25 mouse cellular contexts compared by ENCODE assay signal in genomic region chr13:90012198-90012597, GRCm38 (mm10).
DNase-seq lines count a peak whose midpoint lies in the region; ATAC-seq and TF ChIP-seq lines count a peak whose summit lies in the region.
"Had no signal": no experiment of that assay in that cellular context is flagged by ENCODE, and none has a peak within 500 bp of the region (broad histone marks: within the 10 kb centered on the region; RNA-seq: fewer than 3 reads in every experiment).

No protein-coding gene starts in this region.

- 34% methylated on average over 8 of the region's 8 CpGs for WGBS in liver, embryonic 11.5 days
- WGBS in liver, postnatal 0 days (ENCODE audit: insufficient replicate concordance), result 38% methylated on average over 8 of the region's 8 CpGs
- 25% methylated on average over 8 of the region's 8 CpGs for WGBS in heart, adult 2 months
- 4% methylated on average over 8 of the region's 8 CpGs for WGBS in heart, embryonic 14.5 days

- H3K9me3 ChIP-seq in liver, embryonic 11.5 days (ENCODE audit: control insufficient read depth, low read length), result no peaks in the 10 kb centered on the region
- no peaks in the 10 kb centered on the region for H3K9me3 ChIP-seq in liver, postnatal 0 days (ENCODE audit: low read length)
- H3K9me3 ChIP-seq in heart, embryonic 14.5 days (ENCODE audit: control insufficient read depth, low read length), result 0 out of 2 replicates have a peak, but pooled peaks cover 3% of the 10 kb centered on the region
- H3K9me3 ChIP-seq: embryonic facial prominence, embryonic 12.5 days; forebrain, embryonic 15.5 days; limb, embryonic 13.5 days; neural tube, embryonic 15.5 days had no signal

- no peak for TF ChIP-seq EP300 in liver, postnatal 0 days (IDR thresholded peaks at IDR 0.05; ENCODE audit: low read depth)
- TF ChIP-seq EP300 in heart, adult 2 months (IDR thresholded peaks at IDR 0.05; ENCODE audit: insufficient read depth, low read depth, low read length), result no peak

- ATAC-seq in liver, embryonic 11.5 days (replicated peaks; ENCODE audit: low FRiP score), result peak; percentile 29; the same call in 1 of the 2 replicates
- no peak for ATAC-seq in liver, postnatal 0 days
- ATAC-seq in heart, embryonic 14.5 days (ENCODE audit: insufficient number of reproducible peaks, insufficient read depth, low FRiP score, low read depth), result peak; percentile 92
- ATAC-seq: CD4-positive, CD25-positive, alpha-beta regulatory T cell, adult 4 months; hindbrain, embryonic 16.5 days; midbrain, embryonic 16.5 days; Patski had no signal

- TF ChIP-seq POLR2A in heart, adult 2 months (IDR thresholded peaks at IDR 0.05; ENCODE audit: insufficient read depth, low read depth, low read length), result 0 out of 2 replicates have a peak, but pooled peaks have one; percentile 20

- no peak overlapping the region for H3K4me3 ChIP-seq in liver, embryonic 11.5 days (ENCODE audit: low read depth, low read length)
- H3K4me3 ChIP-seq in liver, postnatal 0 days (ENCODE audit: low read depth, low read length), result no peak overlapping the region
- H3K4me3 ChIP-seq in heart, adult 2 months, result peak overlapping the region; percentile 20; the same call in 1 of the 2 replicates
- H3K4me3 ChIP-seq in heart, embryonic 14.5 days (ENCODE audit: control insufficient read depth in 1 of 2, insufficient read depth in 1 of 2, low read depth in 1 of 2, low read length in 2 of 2), result peak overlapping the region in 1 of 2 experiments; percentile 10; a peak in 1 of 4 replicates
- H3K4me3 ChIP-seq: embryonic facial prominence, embryonic 12.5 days; erythroblast, embryonic 14.5 days; forebrain, embryonic 15.5 days; limb, embryonic 13.5 days; neural tube, embryonic 15.5 days had no signal

- no peaks in the 10 kb centered on the region for H3K79me2 ChIP-seq in heart, adult 2 months (replicated peaks; ENCODE audit: control insufficient read depth, insufficient read depth, low read length)

- peak overlapping the region; percentile 22; the same call in 1 of the 2 replicates for H3K4me2 ChIP-seq in liver, embryonic 11.5 days
- H3K4me2 ChIP-seq in liver, postnatal 0 days (ENCODE audit: low read depth, low read length), result no peak overlapping the region
- H3K4me2 ChIP-seq in heart, embryonic 14.5 days (ENCODE audit: low read length), result peak overlapping the region; percentile 57
- H3K4me2 ChIP-seq: embryonic facial prominence, embryonic 12.5 days; forebrain, embryonic 15.5 days; limb, embryonic 13.5 days; neural tube, embryonic 15.5 days had no signal

- H3K9ac ChIP-seq in liver, embryonic 11.5 days (ENCODE audit: low read depth, low read length), result no peak overlapping the region
- no peak overlapping the region for H3K9ac ChIP-seq in liver, postnatal 0 days (replicated peaks)
- H3K9ac ChIP-seq in heart, adult 2 months (ENCODE audit: low read depth, low read length), result no peak overlapping the region
- peak overlapping the region; percentile 57 for H3K9ac ChIP-seq in heart, embryonic 14.5 days (ENCODE audit: low read length)
- H3K9ac ChIP-seq: embryonic facial prominence, embryonic 12.5 days; forebrain, embryonic 15.5 days; limb, embryonic 13.5 days; neural tube, embryonic 15.5 days had no signal

- no peak overlapping the region for H3K27ac ChIP-seq in liver, embryonic 11.5 days (ENCODE audit: low read depth, low read length)
- no peak overlapping the region for H3K27ac ChIP-seq in liver, postnatal 0 days (ENCODE audit: low read depth)
- peak overlapping the region; percentile 57 for H3K27ac ChIP-seq in heart, adult 2 months
- H3K27ac ChIP-seq in heart, embryonic 14.5 days (replicated peaks in 1 of 2; ENCODE audit: control insufficient read depth in 1 of 2, insufficient read depth in 1 of 2, low read depth in 2 of 2, low read length in 2 of 2), result peak overlapping the region; percentile 97
- H3K27ac ChIP-seq: embryonic facial prominence, embryonic 12.5 days; forebrain, embryonic 15.5 days; kidney, postnatal 0 days; limb, embryonic 13.5 days; neural tube, embryonic 15.5 days had no signal

- no peak for DNase-seq in liver, embryonic 11.5 days (ENCODE audit: low spot score)
- no peak for DNase-seq in liver, postnatal 0 days
- DNase-seq in heart, adult 2 months, result peak in 1 of 2 experiments; percentile 17
- peak; percentile 5 for DNase-seq in lung, postnatal 25 days (ENCODE audit: low spot score)
- no peak for DNase-seq in spleen, adult 12 weeks (ENCODE audit: low spot score)
- DNase-seq in layer of hippocampus, adult 9-11 months, result no peak
- DNase-seq: adrenal gland, postnatal 14 days; cerebellum, adult 11 months; cerebellum, postnatal 10 days; gastrocnemius, postnatal 25 days; kidney, adult 11 months; layer of hippocampus, postnatal 36 days; right cerebral cortex, postnatal 14 days; thymus, adult 2 months had no signal

- intact Hi-C loops in heart, adult 2 months (cut with DNase I), result loop anchor here (5.0 kb wide), 1 partner anchor 70 kb away; no protein-coding TSS in a partner anchor

- peaks cover 4% of the 10 kb centered on the region; the same call in 1 of the 2 replicates for H3K4me1 ChIP-seq in liver, embryonic 11.5 days (replicated peaks; ENCODE audit: control insufficient read depth, insufficient read depth, low read length)
- no peaks in the 10 kb centered on the region for H3K4me1 ChIP-seq in liver, postnatal 0 days (ENCODE audit: insufficient read depth)
- peaks cover 7% of the 10 kb centered on the region for H3K4me1 ChIP-seq in heart, adult 2 months (ENCODE audit: control insufficient read depth, insufficient read depth, low read length)
- H3K4me1 ChIP-seq in heart, embryonic 14.5 days (ENCODE audit: control insufficient read depth in 2 of 2, insufficient read depth in 2 of 2, low read length in 2 of 2), result peaks cover 10 to 34% of the 10 kb centered on the region in 2 experiments
- H3K4me1 ChIP-seq: forebrain, embryonic 15.5 days; neural tube, embryonic 15.5 days had no signal

- no peak for TF ChIP-seq CTCF in liver, postnatal 0 days (IDR thresholded peaks at IDR 0.05; ENCODE audit: low read depth)
- TF ChIP-seq CTCF in heart, adult 2 months (IDR thresholded peaks at IDR 0.05), result no peak

- no peaks in the 10 kb centered on the region for H3K27me3 ChIP-seq in liver, embryonic 11.5 days (replicated peaks; ENCODE audit: control insufficient read depth, insufficient read depth, low read length)
- H3K27me3 ChIP-seq in liver, postnatal 0 days (ENCODE audit: insufficient read depth, low read length), result no peaks in the 10 kb centered on the region
- H3K27me3 ChIP-seq in heart, adult 2 months (ENCODE audit: control insufficient read depth, insufficient read depth, low read length), result no peaks in the 10 kb centered on the region
- no peaks in the 10 kb centered on the region for H3K27me3 ChIP-seq in heart, embryonic 14.5 days (ENCODE audit: control insufficient read depth, insufficient read depth, low read length)
- H3K27me3 ChIP-seq: embryonic facial prominence, embryonic 12.5 days; forebrain, embryonic 15.5 days; limb, embryonic 13.5 days; neural tube, embryonic 15.5 days; Patski had no signal

- H3K36me3 ChIP-seq in liver, embryonic 11.5 days (ENCODE audit: control insufficient read depth, insufficient read depth, low read length), result no peaks in the 10 kb centered on the region
- no peaks in the 10 kb centered on the region for H3K36me3 ChIP-seq in liver, postnatal 0 days (replicated peaks; ENCODE audit: insufficient read depth, low read length)
- peaks cover 5% of the 10 kb centered on the region; the same call in 1 of the 2 replicates for H3K36me3 ChIP-seq in heart, adult 2 months (ENCODE audit: control insufficient read depth, insufficient read depth, low read length)
- H3K36me3 ChIP-seq in heart, embryonic 14.5 days (ENCODE audit: control insufficient read depth, insufficient read depth, low read length), result no peaks in the 10 kb centered on the region
- H3K36me3 ChIP-seq: embryonic facial prominence, embryonic 12.5 days; forebrain, embryonic 15.5 days; limb, embryonic 13.5 days; neural tube, embryonic 15.5 days had no signal

Comparison
In these comparisons a context has a peak if more than half of its experiments do, and no peak if none do; other contexts are left out.
1. H3K27ac ChIP-seq: peak in heart, adult 2 months (single experiment) and heart, embryonic 14.5 days (2 of 2); none in liver, embryonic 11.5 days (single experiment) and liver, postnatal 0 days (single experiment).